Mouse (Mus musculus): Measurements from ENCODE around the gene Stab1. TPM values are rescaled to one million over a fixed set of nuclear protein-coding genes. Genes with fewer than 3 reads are reported as not detected.

Stab1 gene
- polyA plus RNA-seq, 1 experiment from 2014 or later = 26.4 TPM

- ATAC-seq (replicated peaks; ENCODE audit: low FRiP score, low read depth) = no peak
- no peak overlapping the region for H3K4me3 ChIP-seq (replicated peaks; ENCODE audit: low read depth, low read length)
- no peak overlapping the region for H3K9ac ChIP-seq (ENCODE audit: low read depth, low read length)
- peaks cover 56% of the 10 kb centered on the region for H3K36me3 ChIP-seq (ENCODE audit: insufficient read depth, low read length)
- H3K27me3 ChIP-seq (ENCODE audit: insufficient read depth, low read length) = no peaks in the 10 kb centered on the region
- TF ChIP-seq CTCF (IDR thresholded peaks at IDR 0.05; ENCODE audit: low read depth) = peak; percentile 67
- H3K4me1 ChIP-seq (replicated peaks; ENCODE audit: insufficient read depth, low read length) = 0 out of 2 replicates have a peak, but pooled peaks cover 3% of the 10 kb centered on the region
- DNase-seq (ENCODE audit: low spot score) = peak; percentile 42
- H3K4me2 ChIP-seq (ENCODE audit: low read length) = no peak overlapping the region
- H3K27ac ChIP-seq = no peak overlapping the region
- H3K9me3 ChIP-seq (replicated peaks; ENCODE audit: low read length) = no peaks in the 10 kb centered on the region
Measured at GRCm38 (mm10) chr14:31195968-31196367, 27.5 kb upstream of the Stab1 start.

GRCm38 (mm10) chr14:31195521-31195920, 27.1 kb upstream of the Stab1 start:
- ATAC-seq (replicated peaks; ENCODE audit: low FRiP score, low read depth) (no peak), DNase-seq (ENCODE audit: low spot score) (no peak)
- Histone ChIP-seq H3K4me1 (replicated peaks; ENCODE audit: insufficient read depth, low read length) (0 out of 2 replicates have a peak, but pooled peaks cover 3% of the 10 kb centered on the region), H3K9ac (ENCODE audit: low read depth, low read length) (no peak overlapping the region), H3K36me3 (ENCODE audit: insufficient read depth, low read length) (peaks cover 56% of the 10 kb centered on the region), H3K4me2 (ENCODE audit: low read length) (0 out of 2 replicates have a peak overlapping the region, but pooled peaks have one; percentile 15), H3K4me3 (replicated peaks; ENCODE audit: low read depth, low read length) (no peak overlapping the region), H3K27me3 (ENCODE audit: insufficient read depth, low read length) (no peaks in the 10 kb centered on the region), H3K27ac (peak overlapping the region; percentile 67; the same call in 1 of the 2 replicates), H3K9me3 (replicated peaks; ENCODE audit: low read length) (no peaks in the 10 kb centered on the region)
- no peak for TF ChIP-seq CTCF (IDR thresholded peaks at IDR 0.05; ENCODE audit: low read depth)
- WGBS = 97% methylated on average over 4 of the region's 4 CpGs

DNA sequence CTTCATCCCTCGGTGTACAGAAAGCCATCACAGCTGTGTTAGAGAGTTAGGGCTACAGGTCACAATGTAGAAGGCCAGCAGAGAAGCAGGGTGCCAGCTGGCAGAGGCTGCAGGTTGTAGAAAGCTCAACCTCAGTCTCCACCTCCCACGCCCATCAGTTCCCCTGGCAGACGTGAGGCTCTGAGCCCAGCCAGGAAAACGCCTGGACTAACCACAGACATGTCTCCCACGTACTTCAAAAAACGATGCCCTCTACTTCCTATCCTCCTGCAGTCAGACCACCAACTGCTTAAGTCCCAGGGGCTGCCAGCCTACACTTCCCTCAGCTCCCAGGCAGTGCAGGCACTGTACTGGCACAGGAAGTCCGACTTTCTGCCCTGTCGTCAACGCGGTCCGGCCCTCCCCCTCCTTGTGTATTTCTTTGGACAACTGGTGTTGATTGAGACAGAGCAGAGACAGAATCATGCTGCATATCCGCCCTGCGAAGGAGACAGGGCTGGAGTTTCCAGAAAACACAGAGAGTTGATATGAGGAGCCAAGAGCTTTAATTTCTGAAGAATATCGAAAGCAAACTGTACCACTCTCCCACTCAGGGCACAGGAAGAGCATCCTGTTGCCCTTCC, 26.6 kb upstream of the Stab1 start:
- H3K27me3 ChIP-seq (ENCODE audit: insufficient read depth, low read length) = no peaks in the 10 kb centered on the region
- DNase-seq (ENCODE audit: low spot score) (peak; percentile 33), ATAC-seq (replicated peaks; ENCODE audit: low FRiP score, low read depth) (no peak)
- no peak overlapping the region for H3K9ac ChIP-seq (ENCODE audit: low read depth, low read length)
- 52% methylated on average over 14 of the region's 14 CpGs for WGBS
- 0 out of 2 replicates have a peak, but pooled peaks cover 3% of the 10 kb centered on the region for H3K4me1 ChIP-seq (replicated peaks; ENCODE audit: insufficient read depth, low read length)
- TF ChIP-seq CTCF (IDR thresholded peaks at IDR 0.05; ENCODE audit: low read depth) = no peak
- H3K4me2 ChIP-seq (ENCODE audit: low read length) = 0 out of 2 replicates have a peak overlapping the region, but pooled peaks have one; percentile 15
- peaks cover 58% of the 10 kb centered on the region for H3K36me3 ChIP-seq (ENCODE audit: insufficient read depth, low read length)
- peak overlapping the region; percentile 67 for H3K27ac ChIP-seq
- no peak overlapping the region for H3K4me3 ChIP-seq (replicated peaks; ENCODE audit: low read depth, low read length)
- H3K9me3 ChIP-seq (replicated peaks; ENCODE audit: low read length) = no peaks in the 10 kb centered on the region

- Histone ChIP-seq H3K4me2 (ENCODE audit: low read length) (no peak overlapping the region), H3K4me3 (replicated peaks; ENCODE audit: low read depth, low read length) (no peak overlapping the region), H3K4me1 (replicated peaks; ENCODE audit: insufficient read depth, low read length) (0 out of 2 replicates have a peak, but pooled peaks cover 3% of the 10 kb centered on the region), H3K9me3 (replicated peaks; ENCODE audit: low read length) (no peaks in the 10 kb centered on the region), H3K27me3 (ENCODE audit: insufficient read depth, low read length) (no peaks in the 10 kb centered on the region), H3K27ac (no peak overlapping the region), H3K36me3 (ENCODE audit: insufficient read depth, low read length) (peaks cover 59% of the 10 kb centered on the region), H3K9ac (ENCODE audit: low read depth, low read length) (no peak overlapping the region)
- no peak for ATAC-seq (replicated peaks; ENCODE audit: low FRiP score, low read depth)
- WGBS = 72% methylated on average over 2 of the region's 2 CpGs
- DNase-seq (ENCODE audit: low spot score) = no peak
- no peak for TF ChIP-seq CTCF (IDR thresholded peaks at IDR 0.05; ENCODE audit: low read depth)
Measured at GRCm38 (mm10) chr14:31194441-31194840, 26.0 kb upstream of the Stab1 start.

DNA sequence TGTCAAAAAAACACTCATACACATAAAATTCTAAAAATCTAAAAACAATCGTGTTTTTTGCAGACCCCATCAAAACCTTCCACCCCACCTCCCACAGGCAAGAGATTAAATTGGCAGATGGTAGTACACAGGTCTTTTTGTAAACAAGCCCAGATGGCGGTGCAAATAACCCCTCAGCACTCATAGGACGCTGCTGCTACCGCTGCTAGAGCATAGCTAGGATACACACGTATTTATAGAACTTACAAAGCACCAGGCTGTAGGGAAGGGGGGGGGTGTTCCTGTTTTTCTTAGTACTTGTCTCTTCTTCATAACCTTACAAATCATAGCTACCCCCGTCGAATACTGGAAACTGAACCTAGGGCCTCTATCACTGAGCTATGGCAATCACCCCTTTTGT, 25.4 kb upstream of the Stab1 start:
- H3K9ac ChIP-seq (ENCODE audit: low read depth, low read length) = no peak overlapping the region
- no peak overlapping the region for H3K27ac ChIP-seq
- no peak overlapping the region for H3K4me3 ChIP-seq (replicated peaks; ENCODE audit: low read depth, low read length)
- WGBS = 80% methylated on average over 7 of the region's 7 CpGs
- ATAC-seq (replicated peaks; ENCODE audit: low FRiP score, low read depth) (no peak), DNase-seq (ENCODE audit: low spot score) (no peak)
- peaks cover 66% of the 10 kb centered on the region for H3K36me3 ChIP-seq (ENCODE audit: insufficient read depth, low read length)
- no peak for TF ChIP-seq CTCF (IDR thresholded peaks at IDR 0.05; ENCODE audit: low read depth)
- H3K9me3 ChIP-seq (replicated peaks; ENCODE audit: low read length) = no peaks in the 10 kb centered on the region
- H3K4me1 ChIP-seq (replicated peaks; ENCODE audit: insufficient read depth, low read length) = 0 out of 2 replicates have a peak, but pooled peaks cover 3% of the 10 kb centered on the region
- H3K4me2 ChIP-seq (ENCODE audit: low read length) = no peak overlapping the region
- no peaks in the 10 kb centered on the region for H3K27me3 ChIP-seq (ENCODE audit: insufficient read depth, low read length)

- WGBS = 71% methylated on average over 2 of the region's 2 CpGs
- Histone ChIP-seq H3K9ac (ENCODE audit: low read depth, low read length) (no peak overlapping the region), H3K9me3 (replicated peaks; ENCODE audit: low read length) (no peaks in the 10 kb centered on the region), H3K36me3 (ENCODE audit: insufficient read depth, low read length) (peaks cover 81% of the 10 kb centered on the region), H3K4me2 (ENCODE audit: low read length) (no peak overlapping the region), H3K4me3 (replicated peaks; ENCODE audit: low read depth, low read length) (no peak overlapping the region), H3K27me3 (ENCODE audit: insufficient read depth, low read length) (no peaks in the 10 kb centered on the region), H3K4me1 (replicated peaks; ENCODE audit: insufficient read depth, low read length) (no peaks in the 10 kb centered on the region), H3K27ac (no peak overlapping the region)
- no peak for TF ChIP-seq CTCF (IDR thresholded peaks at IDR 0.05; ENCODE audit: low read depth)
- no peak for DNase-seq (ENCODE audit: low spot score)
- no peak for ATAC-seq (replicated peaks; ENCODE audit: low FRiP score, low read depth)
Measured at GRCm38 (mm10) chr14:31191936-31192335, 23.5 kb upstream of the Stab1 start.

Measured in kidney, postnatal 0 days (tissue).